9 mouse cellular contexts compared by ENCODE assay signal in the genomic region with DNA sequence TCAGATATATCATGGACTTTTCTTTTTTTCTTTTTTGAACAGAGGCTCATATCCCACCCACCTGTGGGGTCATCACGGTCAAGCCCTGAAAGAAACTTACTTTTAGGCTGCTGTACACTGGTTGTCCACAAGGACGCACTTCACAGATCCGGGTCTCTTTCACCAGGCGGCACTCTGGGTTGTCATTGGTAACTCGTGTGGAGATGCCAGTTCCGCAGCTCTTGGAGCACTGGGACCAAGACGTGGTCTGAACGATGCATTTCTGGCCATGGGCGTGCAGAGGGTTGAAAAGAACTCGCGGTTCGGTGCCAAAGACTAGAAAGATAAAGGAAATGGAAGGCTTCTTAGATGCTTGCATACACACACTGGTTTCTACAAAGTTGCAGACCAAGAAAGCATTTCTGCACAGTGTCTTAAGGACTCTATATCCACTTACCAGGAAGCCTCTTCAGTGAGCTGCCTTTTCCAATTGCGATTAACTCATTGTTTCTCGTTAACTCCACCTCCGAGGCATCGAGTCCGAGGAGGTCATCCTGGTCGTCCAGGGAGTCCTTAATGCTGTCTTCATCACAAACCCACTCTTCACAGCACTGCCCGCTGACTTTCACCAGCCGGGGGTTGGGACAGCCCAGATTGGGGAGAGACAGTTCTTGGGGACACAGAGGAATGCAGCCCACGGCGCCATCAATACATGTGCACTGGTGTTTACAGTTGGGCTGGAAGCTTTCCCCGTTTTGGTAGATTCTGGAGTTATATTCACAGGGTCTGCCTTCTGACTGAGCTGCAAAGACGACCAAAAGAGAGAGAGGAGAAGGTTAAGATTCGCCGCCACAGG. TPM values are rescaled to one million over a fixed set of nuclear protein-coding genes. Genes with fewer than 3 reads are reported as not detected.
A peak's percentile ranks its signal among the peaks of the same experiment; 100 is the strongest.
DNase-seq lines count a peak whose midpoint lies in the region; ATAC-seq and TF ChIP-seq lines count a peak whose summit lies in the region.
"Had no signal": no experiment of that assay in that cellular context is flagged by ENCODE, and none has a peak within 500 bp of the region (broad histone marks: within the 10 kb centered on the region; RNA-seq: fewer than 3 reads in every experiment).

No protein-coding gene starts in this region.

- peak overlapping the region; percentile 71 for H3K4me3 ChIP-seq in heart, adult 2 months
- H3K4me3 ChIP-seq in liver, embryonic 13.5 days (replicated peaks) = peak overlapping the region; percentile 55
- peak overlapping the region; percentile 47 for H3K4me3 ChIP-seq in neural tube, embryonic 14.5 days (ENCODE audit: low read depth, low read length)
- H3K4me3 ChIP-seq in thymus, adult 2 months (ENCODE audit: control insufficient read depth, insufficient read depth, low read length) = no peak overlapping the region

- DNase-seq in heart, adult 2 months = peak; percentile 25 to 51
- no peak for DNase-seq in heart, postnatal 25 days (ENCODE audit: low spot score)
- peak; percentile 77 for DNase-seq in embryo, embryonic 11 days
- peak; percentile 59 for DNase-seq in heart, postnatal 4 days
- no peak for DNase-seq in liver, embryonic 13.5 days
- no peak for DNase-seq in thymus, adult 2 months

- intact Hi-C loops in heart, adult 2 months (cut with DNase I) = loop anchor here (2.0 to 5.0 kb wide), 5 partner anchors 56 to 274 kb away; a partner anchor contains a TSS
- intact Hi-C loops in heart, postnatal 25 days (cut with DNase I) = loop anchor here (2.0 to 5.0 kb wide), 3 partner anchors 66 to 259 kb away; no protein-coding TSS in a partner anchor

- 12% methylated on average over 26 of the region's 26 CpGs for WGBS in heart, adult 2 months
- 27% methylated on average over 26 of the region's 26 CpGs for WGBS in liver, embryonic 13.5 days (ENCODE audit: insufficient replicate concordance)
- WGBS in neural tube, embryonic 14.5 days = 15% methylated on average over 26 of the region's 26 CpGs
- 23% methylated on average over 26 of the region's 26 CpGs for WGBS in thymus, adult 2 months

- H3K4me1 ChIP-seq in heart, adult 2 months (ENCODE audit: control insufficient read depth, insufficient read depth, low read length) = peaks cover 14% of the 10 kb centered on the region
- H3K4me1 ChIP-seq in liver, embryonic 13.5 days (replicated peaks) = peaks cover 18% of the 10 kb centered on the region
- peaks cover 37% of the 10 kb centered on the region for H3K4me1 ChIP-seq in neural tube, embryonic 14.5 days (ENCODE audit: control insufficient read depth, insufficient read depth, low read length)
- no peaks in the 10 kb centered on the region for H3K4me1 ChIP-seq in thymus, adult 2 months (replicated peaks; ENCODE audit: control insufficient read depth, insufficient read depth, low read length)

- ATAC-seq in liver, embryonic 13.5 days (ENCODE audit: low read depth) = no peak
- ATAC-seq in neural tube, embryonic 14.5 days (ENCODE audit: low read depth) = no peak
- no peak for ATAC-seq in erythroid progenitor cell, adult 5-6 weeks (replicated peaks; ENCODE audit: low FRiP score, poor library complexity, severe bottlenecking)

- peak overlapping the region; percentile 93 for H3K9ac ChIP-seq in heart, adult 2 months (ENCODE audit: low read depth, low read length)
- 0 out of 2 replicates have a peak overlapping the region, but pooled peaks have one; percentile 61 for H3K9ac ChIP-seq in liver, embryonic 13.5 days
- 0 out of 2 replicates have a peak overlapping the region, but pooled peaks have one; percentile 22 for H3K9ac ChIP-seq in neural tube, embryonic 14.5 days (replicated peaks; ENCODE audit: low read depth, low read length)

- H3K9me3 ChIP-seq in liver, embryonic 13.5 days (replicated peaks) = no peaks in the 10 kb centered on the region
- no peaks in the 10 kb centered on the region for H3K9me3 ChIP-seq in neural tube, embryonic 14.5 days (ENCODE audit: control insufficient read depth, low read length)

- H3K36me3 ChIP-seq in heart, adult 2 months (ENCODE audit: control insufficient read depth, insufficient read depth, low read length) = peaks cover 10% of the 10 kb centered on the region
- no peaks in the 10 kb centered on the region for H3K36me3 ChIP-seq in liver, embryonic 13.5 days
- H3K36me3 ChIP-seq in neural tube, embryonic 14.5 days (ENCODE audit: control insufficient read depth, insufficient read depth, low read length) = no peaks in the 10 kb centered on the region
- H3K36me3 ChIP-seq in thymus, adult 2 months (ENCODE audit: control insufficient read depth, insufficient read depth, low read length) = no peaks in the 10 kb centered on the region
- H3K36me3 ChIP-seq: G1E had no signal

- peak overlapping the region; percentile 52 for H3K4me2 ChIP-seq in liver, embryonic 13.5 days
- H3K4me2 ChIP-seq in neural tube, embryonic 14.5 days (ENCODE audit: low read depth, low read length) = peak overlapping the region; percentile 87; the same call in 1 of the 2 replicates

- H3K27me3 ChIP-seq in heart, adult 2 months (ENCODE audit: control insufficient read depth, insufficient read depth, low read length) = no peaks in the 10 kb centered on the region
- peaks cover 62% of the 10 kb centered on the region for H3K27me3 ChIP-seq in liver, embryonic 13.5 days
- H3K27me3 ChIP-seq in neural tube, embryonic 14.5 days (ENCODE audit: control insufficient read depth, insufficient read depth, low read length) = peaks cover 11% of the 10 kb centered on the region
- peaks cover 20% of the 10 kb centered on the region for H3K27me3 ChIP-seq in thymus, adult 2 months (ENCODE audit: control insufficient read depth, insufficient read depth, low read length)

- 0 out of 2 replicates have a peak, but pooled peaks have one; percentile 12 for TF ChIP-seq EP300 in heart, adult 2 months (IDR thresholded peaks at IDR 0.05; ENCODE audit: insufficient read depth, low read depth, low read length)

- peak overlapping the region; percentile 98 for H3K27ac ChIP-seq in heart, adult 2 months
- H3K27ac ChIP-seq in liver, embryonic 13.5 days = no peak overlapping the region
- no peak overlapping the region for H3K27ac ChIP-seq in neural tube, embryonic 14.5 days (ENCODE audit: low read depth, low read length)
- H3K27ac ChIP-seq in thymus, adult 2 months (ENCODE audit: control insufficient read depth, insufficient read depth, low read length) = no peak overlapping the region

- no peaks in the 10 kb centered on the region for H3K79me2 ChIP-seq in heart, adult 2 months (replicated peaks; ENCODE audit: control insufficient read depth, insufficient read depth, low read length)

- no peak for TF ChIP-seq POLR2A in heart, adult 2 months (IDR thresholded peaks at IDR 0.05; ENCODE audit: insufficient read depth, low read depth, low read length)
- TF ChIP-seq POLR2A in thymus, adult 2 months (IDR thresholded peaks at IDR 0.05; ENCODE audit: control insufficient read depth, extremely low read depth, insufficient read depth, low read length, poor library complexity) = no peak

- TF ChIP-seq CTCF in heart, adult 2 months (IDR thresholded peaks at IDR 0.05) = peak; percentile 67
- no peak for TF ChIP-seq CTCF in thymus, adult 2 months (IDR thresholded peaks at IDR 0.05; ENCODE audit: borderline replicate concordance, control insufficient read depth, extremely low read depth, insufficient read depth, low read length, poor library complexity)

RNA-seq across cellular contexts. Expression of a gene that starts 1.5 kb away (rescaled TPM):
- total RNA-seq in heart, adult 2 months (2021) = 10 to 100 TPM; 49.9 to 72.1 TPM
- polyA plus RNA-seq in heart, adult 2 months (2012; rRNA removed) = 39.7 and 45.0 TPM in 2 replicates
- 10 to 100 TPM; 46.8 to 75.2 TPM for total RNA-seq in heart, postnatal 25 days (2021)
- total RNA-seq in heart, postnatal 4 days (2021) = 10 to 100 TPM; 50.7 to 73.3 TPM
- polyA plus RNA-seq in liver, embryonic 13.5 days (2015; fragmentation: Nextera tagmentation; extraction: Ambion mirVana) = 6.3 and 7.5 TPM in 2 replicates
- polyA plus RNA-seq in neural tube, embryonic 14.5 days (2014; fragmentation: Nextera tagmentation; extraction: Ambion mirVana) = 1.9 and 4.5 TPM in 2 replicates
- 5.8 and 8.1 TPM in 2 replicates for polyA plus RNA-seq in thymus, adult 2 months (2012; rRNA removed)
- total RNA-seq in erythroid progenitor cell, adult 5-6 weeks (2015; ENCODE audit: low replicate concordance) = not detected in 2 replicates
- not detected in 2 replicates for total RNA-seq in erythroid progenitor cell, adult 5-6 weeks (2017; ENCODE audit: low replicate concordance)
- total RNA-seq: G1E had no signal
- polyA plus RNA-seq: G1E had no signal

Comparison
In these comparisons a context has a peak if more than half of its experiments do, and no peak if none do; other contexts are left out.
1. DNase-seq: peak in heart, adult 2 months (2 of 2), embryo, embryonic 11 days (single experiment) and heart, postnatal 4 days (single experiment); none in heart, postnatal 25 days (single experiment), liver, embryonic 13.5 days (single experiment) and thymus, adult 2 months (single experiment).
2. H3K9ac ChIP-seq: peak in every context shown above with its lines; median percentile 93 in heart, adult 2 months; 61 in liver, embryonic 13.5 days; 22 in neural tube, embryonic 14.5 days.
3. RNA of a gene that starts 1.5 kb away (total RNA-seq): 46.8 to 75.2 TPM in heart, postnatal 25 days, 50.7 to 73.3 TPM in heart, postnatal 4 days and 49.9 to 72.1 TPM in heart, adult 2 months; not detected in erythroid progenitor cell, adult 5-6 weeks; every median in the first group is over 10 times any median in the second.